Mouse (Mus musculus): ENCODE data around the gene Cic. TPM values are rescaled to one million over a fixed set of nuclear protein-coding genes. Genes with fewer than 3 reads are reported as not detected.

Cic gene
- total RNA-seq, 2 experiments from 2014 or later, result 215 to 228 TPM

DNA sequence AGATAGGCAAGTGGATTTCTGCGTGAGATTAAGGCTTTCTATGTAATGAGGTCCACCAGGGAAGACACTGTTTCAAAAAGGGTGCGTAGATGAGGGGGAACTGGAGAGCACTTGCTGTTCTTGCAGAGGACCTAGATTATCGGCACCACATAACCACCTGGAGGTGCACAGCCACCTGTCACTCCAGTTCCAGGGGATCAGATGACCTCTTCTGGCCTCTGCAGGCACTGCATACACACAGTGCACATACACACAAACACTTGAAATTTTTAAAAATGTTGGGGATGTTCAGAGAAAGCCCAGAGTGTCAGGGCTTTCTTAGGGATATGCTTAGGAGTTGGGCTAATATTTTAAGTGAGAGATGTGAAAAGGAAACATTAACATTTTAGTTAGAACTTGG, 22.4 kb downstream of the Cic start:
- no peak; the same call in 1 of the 2 replicates for TF ChIP-seq CTCF (IDR thresholded peaks at IDR 0.05)
- intact Hi-C loops (cut with DNase I), result no loop called here
- Histone ChIP-seq H3K27ac (no peak overlapping the region), H3K4me3 (no peak overlapping the region)
- DNase-seq (ENCODE audit: extremely low spot score in 1 of 2, low spot score in 2 of 2), result no peak

DNA sequence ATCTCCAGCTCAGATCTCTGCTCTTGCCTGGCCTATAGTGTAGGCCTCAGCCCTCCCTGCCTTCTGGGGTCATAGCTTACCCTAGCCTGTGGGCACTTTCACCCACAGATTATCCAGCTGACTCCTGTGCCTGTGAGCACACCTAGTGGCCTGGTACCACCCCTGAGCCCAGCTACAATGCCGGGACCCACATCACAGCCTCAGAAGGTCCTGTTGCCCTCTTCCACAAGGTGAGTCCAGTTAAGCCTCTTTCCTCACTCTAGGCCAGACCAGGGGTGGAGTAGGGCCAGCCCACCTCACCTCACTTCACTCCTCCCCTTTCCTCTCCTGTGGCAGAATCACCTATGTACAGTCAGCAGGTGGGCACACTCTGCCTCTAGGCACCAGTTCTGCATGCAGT, 23.0 kb downstream of the Cic start:
- Histone ChIP-seq H3K4me3 (no peak overlapping the region), H3K27ac (no peak overlapping the region)
- TF ChIP-seq CTCF (IDR thresholded peaks at IDR 0.05), result no peak
- no peak for DNase-seq (ENCODE audit: extremely low spot score in 1 of 2, low spot score in 2 of 2)
- intact Hi-C loops (cut with DNase I), result no loop called here

DNA sequence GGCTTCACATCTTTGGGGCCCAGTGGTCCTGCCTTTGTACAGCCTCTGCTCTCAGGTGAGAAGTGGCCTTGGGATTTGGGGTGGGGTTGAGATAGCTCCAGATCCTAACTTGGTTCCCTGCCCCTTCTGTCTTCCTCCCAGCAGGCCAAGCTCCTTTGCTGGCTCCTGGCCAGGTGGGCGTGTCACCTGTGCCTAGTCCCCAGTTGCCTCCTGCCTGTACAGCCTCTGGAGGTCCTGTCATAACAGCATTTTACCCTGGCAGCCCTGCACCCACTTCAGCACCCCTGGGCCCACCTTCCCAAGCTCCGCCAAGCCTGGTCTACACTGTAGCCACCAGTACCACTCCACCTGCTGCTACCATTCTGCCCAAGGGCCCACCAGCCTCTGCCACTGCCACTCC, 23.4 kb downstream of the Cic start:
- no peak for TF ChIP-seq CTCF (IDR thresholded peaks at IDR 0.05)

DNA sequence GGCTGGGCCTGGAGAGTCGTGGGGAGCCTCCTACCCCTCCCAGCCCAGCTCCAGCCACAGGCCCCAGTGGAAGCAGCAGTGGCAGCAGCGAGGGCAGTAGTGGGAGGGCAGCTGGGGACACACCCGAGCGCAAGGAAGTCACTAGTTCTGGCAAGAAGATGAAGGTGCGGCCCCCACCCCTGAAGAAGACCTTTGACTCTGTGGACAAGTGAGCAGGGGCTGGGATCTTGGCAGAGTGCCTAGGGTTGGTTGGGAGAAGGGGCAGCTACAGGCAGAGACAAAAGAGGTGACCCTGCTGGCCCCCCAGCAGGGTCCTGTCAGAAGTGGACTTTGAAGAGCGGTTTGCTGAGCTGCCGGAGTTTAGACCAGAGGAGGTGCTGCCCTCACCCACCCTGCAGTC, 24.6 kb downstream of the Cic start:
- no peak overlapping the region for H3K4me3 ChIP-seq
- H3K27ac ChIP-seq, result no peak overlapping the region
- DNase-seq (ENCODE audit: extremely low spot score in 1 of 2, low spot score in 2 of 2), result no peak
- TF ChIP-seq CTCF (IDR thresholded peaks at IDR 0.05), result no peak
- intact Hi-C loops (cut with DNase I), result no loop called here

More for the DNA sequence above, 23.4 kb downstream of the Cic start:
- no peak for DNase-seq (ENCODE audit: extremely low spot score in 1 of 2, low spot score in 2 of 2)
- Histone ChIP-seq H3K4me3 (no peak overlapping the region), H3K27ac (no peak overlapping the region)
- intact Hi-C loops (cut with DNase I), result no loop called here

DNA sequence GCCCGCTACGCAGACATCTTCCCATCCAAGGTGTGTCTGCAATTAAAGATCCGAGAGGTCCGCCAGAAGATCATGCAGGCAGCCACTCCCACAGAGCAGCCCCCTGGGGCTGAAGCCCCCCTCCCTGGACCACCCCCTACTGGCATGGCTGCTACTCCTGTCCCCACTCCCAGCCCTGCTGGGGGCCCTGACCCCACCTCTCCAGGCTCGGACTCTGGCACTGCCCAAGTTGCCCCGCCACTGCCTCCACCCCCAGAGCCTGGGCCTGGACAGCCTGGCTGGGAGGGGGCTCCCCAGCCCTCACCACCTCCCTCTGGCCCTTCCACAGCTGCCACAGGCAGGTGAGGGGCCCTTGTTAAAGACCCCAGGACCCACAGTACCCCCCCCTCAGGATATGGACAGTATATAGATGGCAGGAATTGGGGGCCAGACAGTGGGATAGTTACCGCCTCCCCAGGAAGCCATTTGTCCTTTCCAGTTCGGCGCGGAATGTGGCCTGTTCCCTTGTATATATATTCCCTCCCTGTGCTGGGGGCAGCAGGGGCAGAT, 25.8 kb downstream of the Cic start:
- no peak for TF ChIP-seq CTCF (IDR thresholded peaks at IDR 0.05)
- H3K27ac ChIP-seq, result no peak overlapping the region
- DNase-seq (ENCODE audit: extremely low spot score in 1 of 2, low spot score in 2 of 2), result no peak
- intact Hi-C loops (cut with DNase I), result no loop called here
- H3K4me3 ChIP-seq, result no peak overlapping the region

DNA sequence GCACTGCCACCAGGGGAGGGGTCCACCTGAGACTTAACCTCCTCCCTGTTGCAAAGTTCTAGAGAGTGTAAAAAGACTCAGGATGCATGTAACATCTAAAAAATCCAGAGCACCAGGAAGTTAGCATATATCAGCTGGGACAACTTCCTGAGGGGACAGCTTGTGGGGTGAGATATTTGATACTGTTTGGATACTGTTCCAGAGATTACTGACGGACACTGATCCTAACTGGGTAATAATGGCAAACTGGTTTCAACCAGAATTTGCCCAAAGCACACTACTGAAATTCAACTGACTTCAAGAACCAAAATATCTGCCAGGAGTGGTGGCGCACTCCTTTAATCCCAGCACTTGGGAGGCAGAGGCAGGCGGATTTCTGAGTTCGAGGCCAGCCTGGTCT, 27.0 kb downstream of the Cic start:
- H3K27ac ChIP-seq, result no peak overlapping the region
- H3K4me3 ChIP-seq, result no peak overlapping the region
- no peak for DNase-seq (ENCODE audit: extremely low spot score in 1 of 2, low spot score in 2 of 2)
- TF ChIP-seq CTCF (IDR thresholded peaks at IDR 0.05), result no peak
- intact Hi-C loops (cut with DNase I), result no loop called here

DNA sequence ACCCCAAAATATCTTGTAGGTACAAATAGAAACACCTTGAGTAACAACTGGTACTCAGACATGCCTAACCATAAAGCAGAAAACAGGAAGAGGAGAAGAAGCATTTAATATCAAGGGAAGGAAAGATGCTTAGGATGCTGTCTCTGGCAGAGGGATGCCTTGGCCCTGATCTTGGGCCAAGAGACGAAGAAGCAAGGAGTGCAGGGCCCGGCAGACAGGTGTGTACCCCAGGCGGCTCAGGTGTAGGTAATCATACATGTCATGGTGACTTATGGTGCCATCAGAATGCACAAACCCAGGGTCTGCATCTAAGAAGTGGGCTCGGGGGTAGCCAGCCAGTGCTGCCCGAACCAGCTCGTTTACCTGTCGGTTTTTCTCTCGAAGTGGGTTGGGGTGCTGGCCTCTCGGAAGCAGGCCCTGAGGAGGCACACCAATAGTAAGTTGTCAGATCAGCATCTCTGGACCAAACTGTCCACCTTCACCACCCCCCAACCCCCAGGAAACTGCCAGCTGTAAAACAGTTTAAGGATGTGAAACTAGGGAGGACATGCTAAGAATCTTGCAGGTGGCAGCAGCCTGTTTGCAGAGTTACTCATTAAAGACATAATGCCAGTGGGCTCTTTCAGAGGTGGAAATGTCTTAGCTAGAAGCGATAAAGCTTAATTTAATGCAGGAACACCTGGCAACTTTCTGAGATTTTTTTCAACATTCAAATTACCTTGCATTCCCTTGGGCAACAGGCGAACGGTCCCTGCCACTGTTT, 27.6 kb downstream of the Cic start:
- Histone ChIP-seq H3K4me3 (no peak overlapping the region), H3K27ac (no peak overlapping the region)
- DNase-seq (ENCODE audit: extremely low spot score in 1 of 2, low spot score in 2 of 2), result no peak
- no peak for TF ChIP-seq CTCF (IDR thresholded peaks at IDR 0.05)
- intact Hi-C loops (cut with DNase I), result no loop called here

DNA sequence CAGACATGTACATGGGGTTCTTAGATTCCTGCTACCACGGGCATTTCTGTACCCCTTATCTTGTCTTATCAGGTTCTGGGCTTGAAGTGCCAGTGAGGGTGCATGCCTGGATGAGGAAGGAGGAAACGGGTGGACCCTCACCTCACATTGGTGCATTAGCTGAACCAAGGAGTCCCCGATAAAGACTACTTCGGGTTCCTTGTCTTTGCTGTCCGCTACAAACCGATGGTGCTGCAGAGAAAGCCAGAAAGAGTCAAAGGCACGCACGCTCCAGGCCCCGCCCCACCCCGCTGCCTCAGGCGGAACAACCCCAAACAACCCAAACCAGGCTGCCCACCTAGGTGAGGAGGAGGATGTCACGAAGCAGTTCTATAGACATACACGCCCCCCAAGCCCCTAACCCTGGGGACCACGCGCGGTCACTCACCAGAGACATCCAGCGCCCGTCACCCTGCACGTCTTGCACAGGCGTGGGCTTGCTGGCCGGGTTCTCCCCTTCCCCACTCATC, 29.5 kb downstream of the Cic start:
- no peak for TF ChIP-seq CTCF (IDR thresholded peaks at IDR 0.05)
- intact Hi-C loops (cut with DNase I), result loop anchor here (1.0 kb wide), 1 partner anchor 15 kb away; no protein-coding TSS in a partner anchor
- no peak for DNase-seq (ENCODE audit: extremely low spot score in 1 of 2, low spot score in 2 of 2)
- H3K4me3 ChIP-seq, result peak overlapping the region; percentile 66
- peak overlapping the region; percentile 76 for H3K27ac ChIP-seq

DNA sequence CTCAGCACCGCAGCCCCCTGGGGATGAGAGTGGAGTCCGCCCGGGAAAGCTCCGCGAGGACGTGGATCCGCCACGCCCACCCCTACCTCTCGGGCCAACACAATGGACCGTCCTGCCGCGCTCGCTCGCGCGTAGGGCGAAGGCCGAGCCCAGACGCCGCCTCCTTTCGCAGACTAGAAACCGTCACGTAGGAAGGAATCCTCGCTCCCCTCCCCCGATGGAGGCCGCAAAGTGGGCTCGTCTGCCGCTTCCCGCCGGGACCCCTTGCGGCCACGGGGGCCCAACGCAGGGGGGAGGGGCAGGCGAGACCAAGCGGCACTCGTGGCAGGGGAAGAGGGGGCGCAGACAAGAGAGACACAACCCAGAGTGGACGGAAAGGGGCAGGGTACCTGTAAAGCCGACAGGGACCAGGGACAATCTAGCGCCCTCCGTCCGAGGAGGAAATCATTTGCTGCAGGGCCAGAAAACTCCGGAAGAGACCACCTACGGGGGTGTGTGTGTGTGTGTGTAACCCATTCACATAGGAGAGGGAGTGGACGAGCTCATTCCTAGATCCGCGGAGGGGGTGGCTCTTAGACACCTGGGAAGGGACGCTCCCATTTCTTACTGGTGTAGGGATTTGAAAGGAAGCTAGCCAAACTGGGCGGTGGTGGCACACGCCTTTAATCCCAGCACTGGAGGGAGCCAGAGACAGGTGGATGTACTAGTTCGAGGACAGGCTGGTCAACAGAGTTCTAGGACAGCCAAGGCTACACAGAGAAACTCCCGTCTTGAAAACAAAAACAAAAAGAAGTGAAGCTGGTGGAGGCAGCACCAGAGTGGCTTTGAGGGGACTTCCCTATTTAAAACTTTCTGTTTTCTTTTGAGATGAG, 30.2 kb downstream of the Cic start, which contains the start of gene Pafah1b3:
Gene Pafah1b3 (minus strand): TSS at position 533 of the 872 bp plus-strand sequence.
- peak; percentile 79 to 83 for DNase-seq (ENCODE audit: extremely low spot score in 1 of 2, low spot score in 2 of 2)
- intact Hi-C loops (cut with DNase I), result loop anchor here (1.0 kb wide), 1 partner anchor 15 kb away; no protein-coding TSS in a partner anchor
- Histone ChIP-seq H3K4me3 (peak within 1 kb of the TSS; percentile 66), H3K27ac (peak within 1 kb of the TSS; percentile 76)
- peak; percentile 16 for TF ChIP-seq CTCF (IDR thresholded peaks at IDR 0.05)

DNA sequence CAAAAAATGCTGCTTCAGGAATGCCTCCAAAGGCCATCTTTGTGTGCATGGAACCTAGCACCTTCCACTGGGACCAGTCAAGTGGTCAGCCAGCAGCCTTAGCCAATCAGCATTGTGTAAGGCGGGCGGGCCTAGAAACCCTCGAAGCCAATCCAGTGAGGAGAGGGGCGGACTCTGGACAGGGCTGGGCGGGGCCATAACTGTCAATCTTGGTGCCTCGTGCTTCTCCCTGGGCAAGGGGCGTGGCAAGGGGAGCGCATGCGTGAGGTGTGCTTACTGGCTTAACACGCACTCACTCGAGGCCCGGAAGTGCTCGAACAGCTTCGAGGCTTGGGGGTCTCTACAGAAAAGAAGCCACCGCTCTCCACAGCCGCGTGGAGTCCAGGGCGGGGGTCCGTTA, 33.6 kb downstream of the Cic start, which contains the start of gene Prr19:
Gene Prr19 (plus strand): TSS at position 349 of the 400 bp plus-strand sequence.
- Histone ChIP-seq H3K27ac (no peak within 1 kb of the TSS), H3K4me3 (no peak within 1 kb of the TSS)
- intact Hi-C loops (cut with DNase I), result no loop called here
- no peak for DNase-seq (ENCODE audit: extremely low spot score in 1 of 2, low spot score in 2 of 2)
- no peak for TF ChIP-seq CTCF (IDR thresholded peaks at IDR 0.05)

DNA sequence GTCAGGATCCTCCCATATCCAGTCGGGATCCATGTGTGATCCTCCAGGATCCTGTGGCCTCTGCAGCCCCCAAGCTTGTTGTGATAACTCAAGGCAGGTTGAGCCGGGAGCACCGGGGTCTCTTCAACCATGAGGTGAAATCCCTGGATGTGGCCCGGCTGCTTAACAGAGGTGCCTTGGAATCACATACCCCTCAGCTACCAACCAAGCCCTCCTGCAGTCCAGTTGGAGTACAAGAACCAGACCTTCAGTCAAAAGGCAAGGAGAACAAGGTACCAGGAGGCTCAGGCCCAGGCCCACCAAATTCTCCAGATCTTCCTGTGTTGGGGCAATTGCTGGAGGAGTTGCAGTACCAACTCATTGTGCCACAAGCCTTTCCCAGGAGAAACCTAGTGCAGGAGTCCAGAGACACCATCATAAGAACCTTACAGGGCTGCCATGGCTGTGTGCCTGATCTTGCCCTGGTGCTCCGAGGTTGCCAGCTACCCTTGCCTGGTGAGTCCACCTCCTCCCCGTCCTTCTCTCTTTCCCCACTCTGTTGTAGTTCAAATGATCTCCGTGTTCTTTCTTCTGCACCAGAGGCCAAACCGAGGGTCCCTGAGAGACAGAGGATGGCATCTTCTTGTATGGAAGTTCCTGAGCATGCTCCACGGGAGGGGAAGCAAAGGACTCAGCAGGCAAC, 35.6 kb downstream of the Cic start:
- H3K27ac ChIP-seq, result no peak overlapping the region
- TF ChIP-seq CTCF (IDR thresholded peaks at IDR 0.05), result no peak
- intact Hi-C loops (cut with DNase I), result no loop called here

More for the DNA sequence above, 35.6 kb downstream of the Cic start:
- no peak overlapping the region for H3K4me3 ChIP-seq
- no peak for DNase-seq (ENCODE audit: extremely low spot score in 1 of 2, low spot score in 2 of 2)

Measured in left cerebral cortex, adult 2 months (tissue).